Mouse (Mus musculus): ENCODE measurements around the gene Zfp663. TPM values are rescaled to one million over a fixed set of nuclear protein-coding genes. Genes with fewer than 3 reads are reported as not detected.

Gene Zfp663
- polyA plus RNA-seq, 1 experiment from 2014 or later: 0.05 TPM

- no peak overlapping the region for H3K4me2 ChIP-seq (replicated peaks; ENCODE audit: low read depth)
- H3K27me3 ChIP-seq (ENCODE audit: control insufficient read depth, insufficient read depth, low read length): no peaks in the 10 kb centered on the region
- no peak for DNase-seq (ENCODE audit: low spot score)
- H3K36me3 ChIP-seq (ENCODE audit: control insufficient read depth, insufficient read depth, low read length): no peaks in the 10 kb centered on the region
- peaks cover 3% of the 10 kb centered on the region; the same call in 1 of the 2 replicates for H3K9me3 ChIP-seq (ENCODE audit: control insufficient read depth, low read length)
- WGBS: 91% methylated on average over 20 of the region's 20 CpGs
- no peak overlapping the region for H3K4me3 ChIP-seq (ENCODE audit: low read depth, low read length)
- no peak overlapping the region for H3K9ac ChIP-seq (ENCODE audit: low read length)
- H3K27ac ChIP-seq (replicated peaks): no peak overlapping the region
- no peaks in the 10 kb centered on the region for H3K4me1 ChIP-seq (replicated peaks; ENCODE audit: control insufficient read depth, insufficient read depth)
- no peak for ATAC-seq (ENCODE audit: low FRiP score, low TSS enrichment)
- TF ChIP-seq EP300 (optimal IDR thresholded peaks at IDR 0.05) (no peak), CTCF (IDR thresholded peaks at IDR 0.05; ENCODE audit: low read depth) (no peak)
Measured at GRCm38 (mm10) chr2:165351828-165352513, 16.6 kb downstream of the Zfp663 start.

GRCm38 (mm10) chr2:165349466-165349865, 19.1 kb downstream of the Zfp663 start:
- Histone ChIP-seq H3K9ac (ENCODE audit: low read length) (no peak overlapping the region), H3K27me3 (ENCODE audit: control insufficient read depth, insufficient read depth, low read length) (no peaks in the 10 kb centered on the region), H3K4me3 (ENCODE audit: low read depth, low read length) (no peak overlapping the region), H3K4me2 (replicated peaks; ENCODE audit: low read depth) (no peak overlapping the region), H3K36me3 (ENCODE audit: control insufficient read depth, insufficient read depth, low read length) (no peaks in the 10 kb centered on the region), H3K9me3 (ENCODE audit: control insufficient read depth, low read length) (peaks cover 3% of the 10 kb centered on the region; the same call in 1 of the 2 replicates), H3K27ac (replicated peaks) (no peak overlapping the region), H3K4me1 (replicated peaks; ENCODE audit: control insufficient read depth, insufficient read depth) (no peaks in the 10 kb centered on the region)
- ATAC-seq (ENCODE audit: low FRiP score, low TSS enrichment) (no peak), DNase-seq (ENCODE audit: low spot score) (no peak)
- peak; percentile 73 for TF ChIP-seq CTCF (IDR thresholded peaks at IDR 0.05; ENCODE audit: low read depth)
- no peak for TF ChIP-seq EP300 (optimal IDR thresholded peaks at IDR 0.05)
- 30% methylated on average over 8 of the region's 8 CpGs for WGBS

GRCm38 (mm10) chr2:165346180-165346579, 22.3 kb downstream of the Zfp663 start:
- Histone ChIP-seq H3K27me3 (ENCODE audit: control insufficient read depth, insufficient read depth, low read length) (no peaks in the 10 kb centered on the region), H3K9me3 (ENCODE audit: control insufficient read depth, low read length) (no peaks in the 10 kb centered on the region), H3K36me3 (ENCODE audit: control insufficient read depth, insufficient read depth, low read length) (no peaks in the 10 kb centered on the region), H3K4me3 (ENCODE audit: low read depth, low read length) (no peak overlapping the region), H3K4me2 (replicated peaks; ENCODE audit: low read depth) (no peak overlapping the region), H3K27ac (replicated peaks) (no peak overlapping the region), H3K9ac (ENCODE audit: low read length) (no peak overlapping the region), H3K4me1 (replicated peaks; ENCODE audit: control insufficient read depth, insufficient read depth) (no peaks in the 10 kb centered on the region)
- ATAC-seq (ENCODE audit: low FRiP score, low TSS enrichment) (no peak), DNase-seq (ENCODE audit: low spot score) (no peak)
- TF ChIP-seq EP300 (optimal IDR thresholded peaks at IDR 0.05): no peak
- TF ChIP-seq CTCF (IDR thresholded peaks at IDR 0.05; ENCODE audit: low read depth): no peak
- 88% methylated on average over 5 of the region's 5 CpGs for WGBS

DNA sequence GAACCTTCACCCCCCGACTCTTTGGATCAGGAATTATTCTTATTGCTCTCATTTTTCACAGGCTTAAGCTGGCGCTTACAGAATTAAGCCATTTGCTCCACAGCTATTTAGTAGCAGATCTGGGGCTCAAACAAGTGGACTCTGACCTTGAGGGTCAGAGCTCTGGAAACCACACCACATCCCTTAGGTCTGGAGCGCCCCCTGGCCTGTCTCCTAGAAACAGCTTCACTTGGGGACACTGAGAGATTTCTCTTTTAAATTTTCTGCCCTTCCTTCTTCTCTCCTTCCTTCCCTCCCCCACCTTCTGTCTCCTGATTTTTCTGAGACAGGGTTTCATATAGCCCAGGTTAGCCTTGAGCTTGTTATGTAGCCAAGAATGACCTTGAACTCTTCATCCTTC, 31.3 kb downstream of the Zfp663 start:
- H3K4me2 ChIP-seq (replicated peaks; ENCODE audit: low read depth): no peak overlapping the region
- H3K27ac ChIP-seq (replicated peaks): no peak overlapping the region
- 37% methylated on average over 3 of the region's 3 CpGs for WGBS
- H3K36me3 ChIP-seq (ENCODE audit: control insufficient read depth, insufficient read depth, low read length): no peaks in the 10 kb centered on the region
- ATAC-seq (ENCODE audit: low FRiP score, low TSS enrichment) (no peak), DNase-seq (ENCODE audit: low spot score) (peak; percentile 51)
- no peaks in the 10 kb centered on the region for H3K4me1 ChIP-seq (replicated peaks; ENCODE audit: control insufficient read depth, insufficient read depth)
- no peak overlapping the region for H3K4me3 ChIP-seq (ENCODE audit: low read depth, low read length)
- no peak overlapping the region for H3K9ac ChIP-seq (ENCODE audit: low read length)
- no peaks in the 10 kb centered on the region; the same call in 1 of the 2 replicates for H3K27me3 ChIP-seq (ENCODE audit: control insufficient read depth, insufficient read depth, low read length)
- no peaks in the 10 kb centered on the region for H3K9me3 ChIP-seq (ENCODE audit: control insufficient read depth, low read length)
- TF ChIP-seq EP300 (optimal IDR thresholded peaks at IDR 0.05) (no peak), CTCF (IDR thresholded peaks at IDR 0.05; ENCODE audit: low read depth) (peak; percentile 75)

DNA sequence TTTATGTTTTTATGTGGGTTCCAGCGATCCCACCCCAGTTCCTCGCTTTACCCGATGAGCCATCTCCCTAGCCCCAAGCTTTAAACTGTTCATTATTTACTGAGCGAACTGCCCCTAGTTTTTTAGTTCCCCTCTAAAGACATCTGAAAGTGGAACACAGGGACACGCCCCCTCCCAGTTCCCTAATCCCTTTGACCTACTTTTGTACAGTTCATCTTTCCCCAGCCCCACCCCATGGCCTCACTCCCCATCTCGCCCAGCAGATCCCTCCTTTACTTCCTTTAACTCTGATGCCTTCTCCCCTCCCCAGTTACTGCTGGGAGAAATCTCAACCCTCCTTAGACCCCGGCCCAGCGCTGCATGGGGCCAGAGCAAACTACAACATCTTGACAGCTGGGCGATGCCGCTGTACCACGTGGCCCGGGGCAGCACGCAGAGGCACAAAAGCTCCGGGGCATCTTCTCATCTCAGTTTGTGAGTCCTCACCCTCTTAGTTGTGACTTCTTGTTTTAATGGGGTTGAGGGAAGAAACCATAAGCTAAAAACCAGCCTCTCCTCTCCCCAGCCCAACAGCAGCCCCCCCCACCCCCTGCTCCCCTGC, 35.8 kb downstream of the Zfp663 start:
- H3K27ac ChIP-seq (replicated peaks): no peak overlapping the region
- H3K27me3 ChIP-seq (ENCODE audit: control insufficient read depth, insufficient read depth, low read length): no peaks in the 10 kb centered on the region; the same call in 1 of the 2 replicates
- H3K36me3 ChIP-seq (ENCODE audit: control insufficient read depth, insufficient read depth, low read length): no peaks in the 10 kb centered on the region
- H3K9ac ChIP-seq (ENCODE audit: low read length): no peak overlapping the region; the same call in 1 of the 2 replicates
- ATAC-seq (ENCODE audit: low FRiP score, low TSS enrichment): no peak
- no peaks in the 10 kb centered on the region for H3K4me1 ChIP-seq (replicated peaks; ENCODE audit: control insufficient read depth, insufficient read depth)
- H3K9me3 ChIP-seq (ENCODE audit: control insufficient read depth, low read length): no peaks in the 10 kb centered on the region
- H3K4me2 ChIP-seq (replicated peaks; ENCODE audit: low read depth): no peak overlapping the region
- DNase-seq (ENCODE audit: low spot score): no peak
- whole genome bisulfite sequencing: 46% methylated on average over 14 of the region's 14 CpGs
- H3K4me3 ChIP-seq (ENCODE audit: low read depth, low read length): no peak overlapping the region
- no peak for TF ChIP-seq EP300 (optimal IDR thresholded peaks at IDR 0.05)
- no peak for TF ChIP-seq CTCF (IDR thresholded peaks at IDR 0.05; ENCODE audit: low read depth)

DNA sequence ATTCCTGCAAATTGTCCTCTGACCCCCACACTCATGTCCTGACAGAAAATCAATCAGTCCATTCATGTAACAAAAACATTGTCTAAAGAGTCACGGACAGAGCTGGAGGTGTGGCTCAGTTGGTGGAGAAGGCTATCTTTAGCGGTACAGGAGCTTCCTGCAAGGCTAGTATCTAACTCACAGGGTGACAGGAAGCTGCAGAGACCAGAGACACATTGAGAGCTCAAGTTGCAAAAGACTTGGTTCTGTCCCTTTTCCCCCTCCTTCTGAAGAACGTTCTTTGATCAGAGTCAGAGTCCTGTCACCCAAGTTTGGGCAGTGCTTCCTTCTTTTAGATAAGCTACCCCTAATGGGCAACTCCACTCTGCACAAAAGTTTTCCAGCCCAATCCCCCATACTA, 38.8 kb downstream of the Zfp663 start:
- no peak overlapping the region for H3K4me3 ChIP-seq (ENCODE audit: low read depth, low read length)
- no peak overlapping the region for H3K9ac ChIP-seq (ENCODE audit: low read length)
- ATAC-seq (ENCODE audit: low FRiP score, low TSS enrichment): no peak

More for the DNA sequence above, 38.8 kb downstream of the Zfp663 start:
- Histone ChIP-seq H3K4me1 (replicated peaks; ENCODE audit: control insufficient read depth, insufficient read depth) (no peaks in the 10 kb centered on the region; the same call in 1 of the 2 replicates), H3K36me3 (ENCODE audit: control insufficient read depth, insufficient read depth, low read length) (no peaks in the 10 kb centered on the region), H3K27ac (replicated peaks) (no peak overlapping the region), H3K27me3 (ENCODE audit: control insufficient read depth, insufficient read depth, low read length) (no peaks in the 10 kb centered on the region), H3K9me3 (ENCODE audit: control insufficient read depth, low read length) (no peaks in the 10 kb centered on the region), H3K4me2 (replicated peaks; ENCODE audit: low read depth) (no peak overlapping the region)
- no peak for DNase-seq (ENCODE audit: low spot score)
- TF ChIP-seq CTCF (IDR thresholded peaks at IDR 0.05; ENCODE audit: low read depth) (no peak), EP300 (optimal IDR thresholded peaks at IDR 0.05) (no peak)
- WGBS: 12% methylated on average over 3 of the region's 3 CpGs
